Mouse (Mus musculus): Measurements from ENCODE around the gene Kif3c. TPM values are rescaled to one million over a fixed set of nuclear protein-coding genes. Genes with fewer than 3 reads are reported as not detected.
"Not testable (repeated sequence)": the region's sequence is repeated elsewhere in the genome, so short reads cannot be mapped to it uniquely, and the experiment has no call there.

The Kif3c gene
- total RNA-seq, 4 experiments from 2014 or later, result 27.2 to 48.0 (median 33.1) TPM

DNA sequence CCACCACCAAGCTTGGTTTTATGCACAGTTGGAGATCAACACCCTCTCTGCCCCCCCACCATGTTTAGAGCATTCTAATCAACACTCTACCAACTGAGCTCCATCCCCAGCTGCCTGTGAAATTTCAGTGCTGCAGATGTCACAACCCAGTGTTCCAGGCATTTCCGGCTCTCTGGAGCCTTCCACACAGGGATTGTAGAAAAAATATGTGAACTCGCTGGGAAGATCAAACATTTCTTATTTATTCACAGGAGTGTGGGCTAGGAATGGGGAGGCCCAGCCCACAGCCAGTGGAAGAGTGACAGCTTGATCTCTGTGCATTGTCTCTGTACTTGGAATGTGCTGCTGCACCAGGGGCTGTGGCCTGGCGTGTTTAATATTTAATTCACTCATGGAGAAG is 3.8 kb downstream of the Kif3c start:
- DNase-seq (ENCODE audit: low spot score in 2 of 2), result no peak

DNA sequence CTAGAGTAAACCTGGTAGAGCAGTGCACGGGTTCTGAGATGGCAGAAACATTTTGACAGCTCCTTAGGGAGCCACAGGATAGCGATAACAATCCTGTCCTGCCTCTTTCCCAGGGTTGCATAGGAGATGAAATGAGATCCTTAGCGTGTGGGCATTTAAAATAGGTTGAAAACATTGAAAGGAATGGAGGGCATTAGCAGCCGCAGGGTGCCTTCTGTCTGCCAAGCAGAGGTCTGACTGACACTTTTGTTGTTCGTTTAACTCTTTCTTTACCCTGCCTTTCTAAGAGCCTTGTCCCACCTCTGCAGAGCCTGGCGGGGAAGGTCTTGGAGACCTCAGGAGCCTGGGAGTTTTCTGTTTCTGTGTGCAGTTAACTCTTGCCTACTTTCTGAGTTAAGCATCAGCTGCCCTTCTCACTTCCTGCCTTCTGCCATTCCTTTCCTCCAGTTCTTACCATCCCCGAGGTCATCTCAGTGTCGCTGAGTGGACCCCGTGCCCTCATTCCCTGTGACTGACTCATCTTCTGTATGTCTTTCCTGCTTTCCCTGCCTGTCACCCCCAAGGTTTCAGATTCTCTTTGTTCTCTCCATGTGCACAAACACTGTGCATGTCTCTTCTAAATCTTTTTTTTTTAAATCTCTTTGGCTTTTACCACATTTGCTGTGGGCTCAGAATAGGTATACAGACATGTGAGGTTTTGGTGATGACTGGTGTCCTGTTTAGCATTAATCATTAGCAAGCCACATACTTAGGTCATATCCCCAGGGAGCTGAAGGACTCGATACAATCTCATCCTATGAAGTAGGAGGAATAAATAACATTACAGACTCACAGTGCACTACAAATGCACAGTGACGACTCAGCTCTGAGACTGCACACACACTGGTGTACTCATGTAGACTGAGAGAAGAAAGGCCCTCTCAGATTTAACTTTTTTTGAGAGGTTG is 6.3 kb downstream of the Kif3c start:
- no peak for DNase-seq (ENCODE audit: low spot score in 2 of 2)

DNA sequence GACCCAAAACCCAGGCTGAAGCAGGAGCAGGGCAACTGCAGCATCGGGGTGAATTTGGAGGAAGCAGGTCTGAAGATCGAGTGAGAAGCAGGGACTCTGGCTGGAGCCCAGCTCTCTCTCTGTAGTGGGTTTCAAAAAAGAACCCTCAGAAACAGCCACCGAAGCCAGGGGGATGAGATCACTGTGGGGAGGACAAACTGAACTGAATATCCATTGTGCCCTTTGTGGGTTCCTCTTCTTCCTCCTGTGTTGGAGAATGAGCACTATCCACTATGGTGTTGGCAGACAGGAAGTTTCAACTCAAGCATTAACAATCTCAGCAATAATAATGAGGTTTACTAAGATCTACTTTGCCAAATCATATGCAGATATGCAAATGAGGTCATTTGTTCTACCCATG is 7.1 kb downstream of the Kif3c start:
- no peak for DNase-seq (ENCODE audit: low spot score in 2 of 2)

DNA sequence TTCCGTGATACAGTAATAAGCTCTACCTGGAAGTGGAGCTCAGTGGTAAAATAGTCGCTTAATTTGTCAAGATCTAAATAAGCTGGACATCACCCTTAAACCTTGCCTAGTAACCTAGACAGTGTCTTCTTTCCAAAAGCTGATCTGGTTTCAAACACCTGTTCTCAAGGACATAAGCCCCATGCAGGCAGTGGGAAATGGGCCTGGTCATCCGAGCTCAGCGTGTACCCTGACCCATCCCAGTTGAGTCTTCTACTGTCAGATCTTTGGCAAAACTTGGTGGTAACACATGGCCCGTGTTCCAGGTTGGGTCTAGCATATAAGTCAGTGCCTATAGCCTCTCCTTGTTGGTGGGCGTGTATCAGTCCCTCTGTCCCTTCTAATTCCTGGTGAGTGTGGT is 8.6 kb downstream of the Kif3c start:
- peak; percentile 42 to 45 for DNase-seq (ENCODE audit: low spot score in 2 of 2)

DNA sequence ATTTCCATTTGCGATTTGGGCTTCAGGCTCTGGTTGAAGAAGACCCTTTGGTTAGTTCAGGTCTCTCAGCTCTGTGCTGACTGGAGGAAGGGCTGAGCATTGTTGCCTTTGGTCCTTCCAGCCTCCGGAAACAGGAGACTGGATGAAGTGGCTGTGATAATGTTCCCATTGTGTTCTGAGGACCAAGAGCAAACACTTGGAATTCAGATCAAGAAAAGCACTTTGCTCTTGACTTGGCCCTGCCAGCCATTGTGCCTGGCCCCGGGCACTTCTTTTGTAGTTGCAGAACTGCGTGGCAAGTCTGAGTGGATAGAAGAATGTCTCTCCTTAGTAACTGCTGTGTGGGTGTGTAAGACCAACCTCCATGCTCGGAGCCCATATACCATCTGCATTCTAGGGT is 9.6 kb downstream of the Kif3c start:
- no peak for DNase-seq (ENCODE audit: low spot score in 2 of 2)

DNA sequence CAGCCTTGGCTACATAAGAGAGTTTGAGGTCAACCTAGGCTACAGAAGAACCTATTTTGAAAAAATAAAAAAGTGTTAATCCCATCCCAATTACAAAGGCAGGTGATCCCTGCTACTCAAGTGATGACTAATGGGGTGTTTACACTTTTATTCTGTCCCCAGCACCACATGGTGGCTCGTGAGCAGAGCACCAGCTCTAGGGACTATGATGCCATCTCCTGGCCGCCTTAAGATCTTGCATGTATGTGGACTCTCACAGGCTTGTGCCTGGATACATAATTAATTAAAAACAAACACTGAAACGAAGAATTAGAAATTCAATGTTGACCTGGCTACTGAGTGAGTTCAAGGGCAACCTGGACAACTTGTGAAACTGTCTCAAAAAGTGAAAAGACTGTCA is 12.3 kb downstream of the Kif3c start:
- DNase-seq (ENCODE audit: low spot score in 2 of 2), result no peak

DNA sequence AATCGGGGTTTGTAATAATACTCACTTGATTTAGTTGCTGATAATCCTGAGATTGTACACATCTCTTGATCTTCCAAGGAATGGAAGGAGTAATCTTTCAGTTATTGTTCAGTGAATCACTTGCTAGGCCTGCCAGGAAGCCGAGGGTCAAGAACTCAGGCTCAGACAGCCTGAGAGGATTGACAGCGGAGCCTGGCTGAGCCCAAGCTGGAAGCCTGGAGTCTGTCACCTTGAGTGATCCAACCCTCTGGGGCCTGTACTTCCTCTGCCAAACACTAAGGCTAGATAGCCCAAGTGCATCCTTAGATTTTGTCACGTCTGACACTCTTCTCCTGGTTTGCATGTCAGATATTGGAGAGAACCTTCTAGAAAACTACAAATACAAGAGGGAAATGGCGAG is 12.8 kb downstream of the Kif3c start:
- DNase-seq (ENCODE audit: low spot score in 2 of 2), result no peak

DNA sequence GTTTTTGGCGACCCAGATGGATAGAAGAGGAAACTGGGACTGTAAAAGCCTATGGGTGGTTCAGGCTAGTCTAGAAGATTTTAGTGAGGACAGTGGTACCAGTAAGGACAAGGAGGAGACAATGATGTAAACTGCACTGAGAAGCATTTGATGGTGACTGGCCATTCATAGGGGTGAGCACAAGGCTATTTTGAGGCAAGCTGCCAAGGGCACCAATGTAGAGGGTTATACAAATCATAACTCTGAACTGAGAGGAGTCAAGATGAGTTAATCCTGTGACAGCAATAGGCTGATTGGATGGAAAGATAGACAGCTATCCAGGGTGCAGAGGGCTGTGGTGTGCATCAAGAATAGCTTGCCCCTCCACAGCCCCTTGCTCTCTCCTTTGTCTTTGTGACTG is 19.9 kb downstream of the Kif3c start:
- no peak for DNase-seq (ENCODE audit: low spot score in 2 of 2)

DNA sequence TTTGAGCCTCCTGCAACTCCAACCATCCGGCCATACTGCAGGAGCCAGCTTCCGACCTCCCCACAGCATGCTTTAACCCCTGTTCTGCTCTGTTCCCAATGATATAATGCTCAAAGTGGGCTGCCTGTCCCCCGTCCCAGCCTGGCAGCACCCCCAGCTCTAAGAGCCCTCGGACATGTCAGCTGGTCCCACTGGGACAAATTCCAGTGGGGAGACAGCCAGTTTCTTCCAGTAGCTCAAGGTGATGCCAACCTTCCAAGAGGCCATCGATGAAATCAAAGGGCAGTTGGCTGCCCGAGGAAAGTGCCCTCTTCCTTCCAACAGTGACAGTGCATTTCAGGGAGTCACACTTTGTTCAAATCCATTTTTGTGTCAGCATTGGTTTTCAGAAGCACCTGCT is 20.3 kb downstream of the Kif3c start:
- no peak for DNase-seq (ENCODE audit: low spot score in 2 of 2)

DNA sequence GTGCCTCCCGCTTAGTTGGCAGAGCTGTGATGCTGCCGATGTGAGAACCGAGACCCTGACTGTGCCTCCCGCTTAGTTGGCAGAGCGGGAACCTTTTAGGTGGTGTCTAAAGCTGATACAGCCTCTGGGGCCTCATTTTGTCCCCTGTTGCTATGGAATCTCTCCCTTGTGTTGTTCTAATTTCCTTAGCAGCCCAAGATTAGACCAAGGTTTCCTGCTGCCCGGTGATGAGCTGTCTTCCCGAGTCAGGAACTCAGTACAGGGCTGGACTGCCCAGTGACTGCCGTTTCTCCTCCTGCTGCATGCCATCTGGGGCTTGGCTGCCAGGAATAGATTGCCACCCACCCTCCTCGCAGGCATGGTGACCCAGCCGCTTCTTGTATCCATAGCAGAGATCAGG is 21.0 kb downstream of the Kif3c start:
- DNase-seq (ENCODE audit: low spot score in 2 of 2), result no peak

DNA sequence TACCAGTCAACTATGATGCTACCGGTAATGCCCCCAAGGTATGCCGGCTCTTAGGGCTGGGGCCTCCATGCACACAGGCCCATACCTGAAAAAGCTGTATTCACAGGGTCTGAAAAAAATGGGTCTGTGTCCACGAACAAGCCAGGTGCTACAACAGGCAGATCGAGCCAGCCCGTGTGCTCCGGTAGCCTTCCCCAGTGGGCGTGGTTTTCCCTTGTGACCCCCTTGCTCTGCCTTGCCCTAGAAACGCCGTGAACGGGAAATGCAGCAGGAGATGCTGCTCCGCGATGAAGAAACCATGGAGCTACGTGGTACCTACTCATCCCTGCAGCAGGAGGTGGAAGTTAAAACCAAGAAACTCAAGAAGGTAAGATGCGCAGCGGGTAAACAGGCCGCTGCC is 23.0 kb downstream of the Kif3c start:
- no peak for DNase-seq (ENCODE audit: low spot score in 2 of 2)

DNA sequence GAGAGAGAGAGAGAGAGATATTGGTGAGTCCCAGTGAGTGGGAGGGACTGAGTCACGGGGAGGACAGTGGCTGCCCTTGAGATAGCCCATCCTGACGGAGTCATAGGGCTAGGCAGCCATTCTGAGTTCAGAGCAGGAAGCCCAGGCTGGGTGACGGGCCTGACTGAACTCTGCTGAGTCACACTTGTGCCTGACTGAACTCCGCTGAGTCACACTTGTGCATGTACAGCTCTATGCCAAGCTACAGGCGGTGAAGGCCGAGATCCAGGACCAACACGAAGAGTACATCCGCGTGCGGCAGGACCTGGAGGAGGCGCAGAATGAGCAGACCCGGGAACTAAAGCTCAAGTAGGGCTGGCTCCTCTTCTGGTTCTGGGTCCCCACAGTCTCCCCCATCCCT is 24.5 kb downstream of the Kif3c start:
- DNase-seq (ENCODE audit: low spot score in 2 of 2), result no peak

DNA sequence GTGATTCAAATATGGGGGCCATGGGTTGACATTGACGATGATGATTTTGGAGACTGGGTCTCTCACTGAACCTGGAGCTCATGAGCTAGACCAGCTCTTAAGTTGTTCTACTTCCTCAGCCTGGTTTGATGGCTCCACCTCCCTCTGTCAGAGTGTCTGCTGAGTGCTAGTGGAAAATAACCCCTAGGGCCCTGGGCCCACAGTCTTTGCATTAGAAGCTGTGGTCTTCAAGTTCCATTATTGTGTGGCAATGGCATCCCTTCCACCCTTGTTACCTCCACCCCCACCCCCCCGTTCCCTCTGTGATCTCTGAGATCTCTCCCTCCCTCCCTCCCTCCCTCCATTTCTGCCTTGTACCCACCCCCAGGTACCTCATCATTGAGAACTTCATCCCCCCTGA is 25.1 kb downstream of the Kif3c start:
- no peak for DNase-seq (ENCODE audit: low spot score in 2 of 2)

DNA sequence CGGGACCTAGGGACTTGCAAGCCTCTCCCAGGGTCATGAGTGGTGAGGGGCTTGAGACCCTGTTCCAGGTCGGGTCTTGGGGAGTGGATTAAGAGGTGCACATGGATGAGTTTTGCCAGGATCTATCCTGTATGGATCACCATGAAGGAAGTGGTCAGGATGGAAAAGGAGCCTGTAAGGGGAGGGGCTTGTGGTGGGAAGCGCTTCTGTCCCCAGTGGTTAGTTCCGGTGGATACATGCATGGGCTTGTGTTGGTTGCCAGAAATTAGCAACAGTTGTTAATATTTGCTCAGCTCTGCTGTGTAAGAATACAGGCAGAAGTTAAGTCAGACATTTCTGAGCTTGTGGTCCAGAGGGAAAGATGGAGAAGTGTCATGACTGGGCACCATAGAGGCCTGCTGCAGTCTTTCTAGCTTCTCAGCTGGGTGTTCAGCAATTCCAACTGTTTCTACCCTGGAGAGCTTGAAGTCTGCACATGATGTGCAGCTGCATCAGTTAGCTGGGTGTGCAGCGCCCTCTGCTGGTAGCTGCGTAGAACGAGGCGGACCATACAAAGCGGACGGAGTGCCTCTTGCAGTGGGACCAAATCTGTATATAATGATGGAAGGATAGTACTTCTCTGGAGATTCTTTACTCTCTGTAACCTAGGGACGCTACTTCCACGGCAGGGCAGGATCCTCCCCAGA is 25.8 kb downstream of the Kif3c start:
- DNase-seq (ENCODE audit: low spot score in 2 of 2), result peak; percentile 39 to 58

DNA sequence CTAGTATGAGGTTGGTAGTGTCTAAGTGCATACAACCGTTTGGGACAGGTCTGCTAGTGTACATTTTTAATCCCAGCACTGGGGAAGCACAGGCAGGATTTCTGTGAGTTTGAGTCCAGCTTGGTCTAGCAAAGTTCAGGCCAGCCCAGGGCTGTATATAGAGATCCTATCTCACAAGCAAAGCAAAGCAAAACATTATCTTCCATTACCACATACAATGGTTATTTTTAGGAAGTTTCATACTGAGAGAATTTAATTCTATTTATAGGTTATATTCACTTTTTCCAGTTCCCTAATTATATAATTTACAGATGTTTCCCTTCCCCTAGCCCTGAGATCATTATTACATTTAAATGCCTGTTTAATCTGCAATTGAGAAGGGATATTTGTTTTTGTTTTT is 26.3 kb downstream of the Kif3c start:
- DNase-seq (ENCODE audit: low spot score in 2 of 2), result no peak

DNA sequence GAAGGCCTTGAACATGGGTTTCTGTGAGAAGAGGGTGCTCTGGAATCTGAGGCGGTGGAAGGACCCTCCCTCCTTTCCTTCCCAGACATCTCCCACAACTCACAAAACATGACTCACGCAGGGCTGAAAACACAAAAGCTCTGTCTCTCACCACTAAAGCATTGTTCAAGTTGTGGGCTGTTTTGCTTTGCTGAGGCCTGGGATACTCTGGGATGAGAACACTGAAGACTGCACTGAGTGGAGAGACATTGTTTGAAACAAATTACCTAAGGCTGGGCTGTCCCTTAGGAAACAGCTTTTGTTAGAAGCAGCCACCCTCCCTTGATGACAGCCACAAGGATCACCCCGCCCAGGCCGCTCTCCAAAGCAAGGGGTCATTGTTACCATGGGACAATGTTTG is 28.2 kb downstream of the Kif3c start:
- no peak for DNase-seq (ENCODE audit: low spot score in 2 of 2)

DNA sequence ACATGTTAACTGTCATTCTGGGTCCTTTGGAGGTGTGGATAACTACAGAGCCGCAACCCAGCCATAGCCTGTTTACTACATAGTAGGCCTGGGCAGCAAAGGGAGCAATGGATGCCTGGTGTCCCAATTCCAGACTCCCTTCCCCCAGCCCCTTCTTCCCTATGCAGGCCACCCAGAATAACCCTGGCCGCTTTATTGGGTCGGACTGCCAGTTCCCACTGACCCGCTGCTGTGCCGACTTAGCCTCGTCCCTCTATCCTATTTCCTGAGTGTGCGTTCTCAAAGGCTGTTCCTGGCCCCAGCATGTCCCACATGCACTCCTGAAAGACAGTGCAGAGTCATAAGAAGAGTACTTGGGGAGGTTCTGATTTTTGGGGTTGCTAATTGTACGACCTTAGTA is 32.0 kb downstream of the Kif3c start:
- DNase-seq (ENCODE audit: low spot score in 2 of 2), result peak; percentile 32 to 40

DNA sequence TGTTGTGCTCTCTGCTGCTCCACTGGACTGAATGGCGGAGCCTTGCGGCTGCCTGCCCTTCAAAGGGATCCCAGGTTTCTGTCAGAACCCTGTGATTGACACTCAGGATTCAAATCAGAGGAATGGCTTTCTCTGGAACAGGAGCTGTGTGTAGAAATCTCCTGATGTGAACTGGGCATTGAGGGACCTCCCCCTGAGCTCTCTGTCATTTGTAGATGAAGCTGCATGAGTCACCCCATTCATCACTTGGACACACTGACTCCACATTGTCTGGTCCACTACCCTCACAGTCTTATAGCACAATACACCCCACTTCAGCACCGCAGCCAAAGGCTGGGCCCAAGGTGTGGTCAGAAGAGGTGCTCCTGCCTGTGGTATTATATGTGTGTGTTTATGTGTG is 40.7 kb downstream of the Kif3c start:
- not testable (repeated sequence) for DNase-seq (ENCODE audit: low spot score in 2 of 2)

DNA sequence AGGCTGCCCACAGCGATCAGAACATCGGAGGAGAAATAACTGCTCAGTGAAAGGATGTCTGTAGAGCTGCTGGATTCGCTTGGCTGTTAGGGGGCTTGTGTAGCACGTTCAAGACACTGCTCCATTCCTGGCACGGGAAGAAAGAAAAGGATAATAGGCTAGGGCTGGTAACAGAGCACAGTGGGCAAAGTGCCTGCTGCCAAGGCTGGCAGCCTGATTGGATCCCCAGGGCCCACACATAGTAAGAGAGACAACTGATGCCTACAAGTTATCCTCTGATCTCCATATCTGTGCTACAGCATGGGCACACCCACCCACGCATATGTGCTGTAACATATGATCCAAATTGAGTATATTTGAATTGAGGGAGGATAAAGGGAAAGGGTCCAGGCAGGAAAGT is 41.7 kb downstream of the Kif3c start:
- no peak for DNase-seq (ENCODE audit: low spot score in 2 of 2)

DNA sequence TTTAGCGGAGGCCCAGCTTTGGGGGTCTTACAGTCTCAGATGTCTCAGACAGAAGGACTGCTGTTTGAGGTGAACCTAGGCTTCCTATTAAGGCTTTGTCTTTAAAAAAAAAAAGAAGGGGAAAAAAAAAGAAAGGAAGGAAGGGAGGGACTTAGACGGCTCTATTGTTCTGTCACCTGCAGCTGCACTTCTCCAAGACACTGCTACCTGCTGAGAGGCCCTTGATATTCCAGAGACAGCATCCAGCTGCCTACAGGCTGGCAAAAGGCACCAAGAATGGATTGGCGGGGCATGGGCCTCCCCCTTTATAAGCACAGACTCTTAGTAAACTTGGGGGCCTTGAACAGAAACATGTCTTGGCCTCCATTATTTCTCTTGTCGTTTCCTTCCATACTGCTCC is 50.0 kb downstream of the Kif3c start:
- no peak for DNase-seq (ENCODE audit: low spot score in 2 of 2)

DNA sequence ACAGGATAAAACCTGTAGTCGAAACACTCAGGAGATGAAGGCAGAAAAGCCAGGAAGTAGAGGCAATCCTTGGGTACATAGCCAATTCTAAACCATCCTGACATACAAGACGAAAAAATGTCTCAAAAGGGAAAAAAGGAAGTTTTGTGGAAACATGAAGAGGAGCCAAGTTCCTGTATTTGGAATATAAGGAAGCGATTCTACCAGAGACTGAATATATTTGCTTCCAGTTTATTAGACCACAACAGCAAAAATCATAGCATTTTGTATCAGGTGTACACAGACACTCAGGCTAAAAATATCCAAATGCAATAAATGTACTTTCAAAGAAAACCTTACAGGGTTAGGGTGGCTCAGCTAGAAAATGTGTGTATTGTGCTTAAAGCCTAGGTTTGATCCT is 53.8 kb downstream of the Kif3c start:
- DNase-seq (ENCODE audit: low spot score in 2 of 2), result no peak

DNA sequence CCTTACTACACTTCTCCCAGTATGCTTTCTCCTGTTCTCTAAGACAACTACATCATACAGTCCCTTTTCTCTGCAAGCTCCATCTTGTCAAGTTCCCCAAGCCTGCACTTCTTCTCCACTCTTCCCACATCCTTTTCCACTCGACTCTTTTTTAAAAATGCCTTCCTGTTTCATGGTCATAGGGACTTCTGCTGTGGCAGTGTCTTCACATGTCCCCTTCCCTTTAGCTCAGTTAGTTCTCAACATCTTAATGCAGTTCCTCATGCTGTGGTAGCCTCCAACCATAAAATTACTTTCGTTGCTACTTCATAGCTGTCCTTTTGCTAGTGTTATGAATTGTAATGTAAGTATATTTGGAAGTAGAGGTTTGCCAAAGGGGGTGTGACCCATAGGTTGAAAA is 55.6 kb downstream of the Kif3c start:
- no peak for DNase-seq (ENCODE audit: low spot score in 2 of 2)

DNA sequence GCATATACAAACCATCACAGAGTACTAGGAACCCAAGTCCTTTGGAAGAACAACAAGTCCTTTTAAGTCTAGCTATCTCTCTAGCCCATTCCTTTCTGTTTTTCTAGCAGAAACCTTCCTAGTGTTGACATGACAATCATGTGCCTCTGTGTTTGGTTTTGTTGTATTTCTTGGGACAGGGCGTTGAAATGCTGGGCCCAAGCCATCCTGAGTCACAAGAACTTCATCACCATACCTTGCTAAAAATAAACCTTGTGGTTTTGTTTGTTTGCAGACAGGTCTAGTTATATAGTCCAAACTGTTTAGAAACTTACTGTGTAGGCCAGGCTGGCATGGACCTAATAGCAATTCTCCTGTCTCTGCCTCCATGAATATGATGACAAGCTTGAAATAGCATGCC is 57.9 kb downstream of the Kif3c start:
- no peak for DNase-seq (ENCODE audit: low spot score in 2 of 2)
